Mouse (Mus musculus) WW6 (cell line): ENCODE results near the gene Mtfr1l.

Experiments
- DNase-seq: peaks from one replicate; pipeline ENCODE4 v3.0.0-alpha.2; 2013; ENCODE audit warnings: low read depth, low spot score

Gene Mtfr1l

DNA sequence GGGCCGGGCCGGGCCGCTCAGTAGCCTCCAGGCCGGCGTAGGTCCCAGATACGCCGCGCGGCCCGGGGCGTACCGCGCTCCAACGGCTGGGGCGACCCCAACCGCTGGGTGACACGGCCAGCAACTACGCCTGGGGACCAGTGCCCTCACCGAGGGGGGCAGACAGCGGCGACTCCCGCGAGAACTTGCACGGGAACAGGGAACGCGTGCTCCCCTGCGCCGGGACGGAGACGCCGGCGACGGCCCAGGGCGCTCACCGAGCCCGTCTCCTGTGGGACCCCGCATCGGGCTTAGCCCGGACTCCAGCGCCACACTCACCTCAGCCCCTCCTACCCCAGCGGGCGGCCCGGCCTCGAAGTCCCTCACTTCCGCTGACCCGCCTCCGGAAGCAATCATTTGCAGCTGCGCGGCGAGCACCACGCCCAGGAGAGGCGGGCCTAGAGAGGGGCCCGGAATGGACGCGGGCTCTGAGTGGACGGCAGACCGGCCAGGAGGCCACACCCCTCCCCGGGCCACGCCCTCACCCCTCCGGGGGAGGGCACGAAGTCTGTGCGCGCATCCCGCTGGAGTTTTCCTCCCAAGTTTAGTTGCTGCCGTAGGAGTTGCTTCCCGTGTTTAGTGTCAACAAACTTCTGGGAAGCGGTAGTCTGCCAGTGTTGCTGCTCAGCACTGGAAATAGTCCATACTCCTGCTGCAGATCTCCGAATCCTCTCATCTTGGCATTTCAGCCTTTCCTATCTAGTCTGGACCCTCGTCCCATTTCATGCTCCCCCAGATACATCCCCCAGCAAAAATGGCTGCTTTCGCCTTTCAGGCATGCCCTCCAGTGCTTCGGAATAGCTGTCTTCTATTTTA lies at the start of gene Mtfr1l:
TSS of gene Mtfr1l (minus strand) at position 456 of the 855 bp plus-strand sequence.
- peak; percentile 94 for DNase-seq

DNA sequence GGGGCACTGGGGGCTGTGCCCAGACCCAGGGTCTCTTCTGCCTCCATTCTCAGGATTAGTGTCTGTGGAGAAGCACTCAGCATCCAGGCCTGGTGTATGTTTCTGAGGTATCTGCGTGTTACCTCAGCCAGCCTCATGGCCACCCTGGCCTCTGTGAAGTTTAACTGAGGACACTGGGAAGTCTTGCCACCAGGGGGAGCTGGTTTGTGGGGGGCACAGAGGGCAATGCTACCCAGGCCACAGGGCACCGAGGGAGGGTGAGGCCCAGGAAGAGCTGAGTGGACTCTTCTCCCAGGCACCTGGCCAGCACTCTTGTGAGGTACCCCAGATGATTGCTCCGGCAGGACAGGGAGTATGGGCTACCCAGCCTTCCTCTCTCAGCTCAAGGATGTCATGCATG lies 48.3 kb upstream of the Mtfr1l start:
- DNase-seq: no peak

DNA sequence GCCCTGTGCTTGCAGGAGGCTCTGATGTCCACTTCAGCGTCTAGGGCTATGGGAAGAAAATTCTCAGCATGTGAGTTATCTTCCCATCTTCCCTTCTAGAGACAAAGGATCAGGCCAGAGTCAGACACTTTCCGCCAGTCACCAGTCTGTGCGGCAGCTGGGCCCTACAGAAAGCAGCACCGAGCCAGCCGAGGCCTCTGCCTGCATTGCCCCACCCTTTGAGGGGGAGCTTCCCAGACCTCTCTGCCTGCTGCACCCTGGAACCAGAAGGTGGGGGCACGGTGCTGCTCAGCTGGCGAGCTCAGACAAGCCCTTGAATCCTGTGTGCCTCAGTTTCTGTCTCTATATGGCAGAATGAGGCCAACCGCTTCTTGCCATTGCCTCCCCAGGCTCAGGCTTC lies 46.2 kb upstream of the Mtfr1l start:
- DNase-seq: no peak

DNA sequence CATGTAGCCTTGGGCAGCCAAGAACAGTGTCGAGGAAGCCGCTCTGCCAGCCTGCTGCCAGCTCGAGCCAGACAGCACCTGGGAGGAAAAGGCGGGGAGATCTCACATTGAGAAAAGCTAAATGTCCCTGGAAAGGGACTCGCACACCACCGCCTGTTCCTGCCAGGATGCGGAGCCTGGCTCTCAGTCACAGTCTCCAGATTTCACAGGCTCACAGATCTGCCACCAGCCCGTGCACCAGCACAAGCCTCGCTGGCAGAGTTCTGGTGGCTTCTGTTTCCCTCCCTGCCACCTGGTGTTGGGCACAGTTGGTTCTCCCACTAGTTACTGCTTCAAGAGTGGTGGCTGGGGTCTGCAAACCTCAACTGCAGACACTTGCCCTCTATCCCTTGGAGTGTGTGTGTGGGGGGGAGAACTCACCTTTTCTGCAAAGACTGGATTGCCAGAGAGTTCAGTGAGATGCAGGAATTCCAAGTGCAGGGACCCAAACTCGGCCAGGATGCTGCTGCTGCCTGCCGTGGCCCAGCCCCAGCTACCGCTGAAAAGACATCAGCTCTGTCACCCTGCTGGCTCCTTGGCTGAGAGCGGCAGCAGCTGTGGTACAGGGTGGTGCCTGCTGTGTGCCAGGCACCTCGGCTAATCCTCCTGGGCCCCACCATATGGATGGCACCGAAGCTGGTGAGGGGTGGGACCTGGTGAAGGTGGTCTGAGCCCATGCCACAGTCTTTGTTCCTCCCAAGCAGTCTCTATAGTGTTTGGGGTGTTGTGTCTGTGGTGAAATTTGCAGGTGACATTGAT lies 45.4 kb upstream of the Mtfr1l start:
- DNase-seq: no peak

DNA sequence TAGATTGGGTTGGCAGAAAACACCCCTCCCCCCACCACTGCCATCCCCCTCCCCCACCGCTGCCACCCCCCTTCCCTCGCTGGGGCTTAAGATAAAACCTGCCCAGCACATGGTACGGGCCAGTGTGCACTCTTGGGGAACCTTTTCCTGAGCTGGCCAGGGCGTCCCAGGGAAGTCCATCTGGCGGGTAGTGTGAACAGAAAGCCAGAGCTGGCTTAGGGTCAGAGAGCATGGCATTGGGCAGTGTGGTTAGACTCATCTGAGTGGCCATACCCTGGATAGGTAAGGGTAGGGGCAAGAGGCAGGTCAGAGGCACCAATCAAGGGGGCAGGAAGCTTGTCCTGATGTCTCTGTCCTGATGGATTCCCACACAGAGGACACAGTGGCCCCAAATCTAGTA lies 44.4 kb upstream of the Mtfr1l start:
- no peak for DNase-seq

DNA sequence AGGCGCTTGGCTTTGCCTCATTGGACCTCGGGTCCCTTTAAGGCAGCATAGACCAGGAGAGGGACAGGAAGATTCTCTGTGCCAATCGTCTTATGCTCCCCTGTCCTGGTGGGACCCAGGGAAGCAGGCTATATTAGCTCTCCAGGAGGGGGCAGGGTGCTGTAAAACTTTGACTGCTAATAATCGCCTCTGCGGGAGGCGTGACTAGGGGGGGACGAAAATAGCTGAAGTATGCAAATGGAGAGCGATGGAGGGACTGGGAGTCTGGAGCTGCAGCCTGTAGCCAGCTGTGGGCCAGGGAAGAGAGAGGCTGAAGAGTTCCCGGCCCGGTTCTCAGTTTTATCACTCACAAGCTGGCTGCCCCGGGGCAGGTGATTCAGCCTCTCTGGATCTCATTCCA lies 44.0 kb upstream of the Mtfr1l start:
- no peak for DNase-seq

DNA sequence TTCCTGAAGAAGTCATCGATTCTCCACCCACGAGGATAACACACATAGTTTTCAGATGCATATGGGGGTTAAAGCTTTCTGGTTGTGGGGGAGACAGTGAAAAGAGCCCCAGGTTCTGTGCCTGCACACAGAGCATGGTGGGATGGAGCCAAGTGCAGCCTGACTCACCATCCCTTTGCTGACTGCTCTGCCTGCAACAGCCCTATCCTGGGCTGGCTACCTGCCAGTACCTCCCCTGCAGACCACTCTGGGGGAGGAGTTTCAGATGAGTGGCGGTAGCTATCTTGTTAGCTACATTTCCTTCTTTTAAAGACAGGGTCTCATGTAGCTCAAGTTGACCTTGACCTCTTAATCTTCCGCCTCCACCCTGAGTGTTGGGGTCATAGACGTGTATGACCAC lies 43.2 kb upstream of the Mtfr1l start:
- no peak for DNase-seq

DNA sequence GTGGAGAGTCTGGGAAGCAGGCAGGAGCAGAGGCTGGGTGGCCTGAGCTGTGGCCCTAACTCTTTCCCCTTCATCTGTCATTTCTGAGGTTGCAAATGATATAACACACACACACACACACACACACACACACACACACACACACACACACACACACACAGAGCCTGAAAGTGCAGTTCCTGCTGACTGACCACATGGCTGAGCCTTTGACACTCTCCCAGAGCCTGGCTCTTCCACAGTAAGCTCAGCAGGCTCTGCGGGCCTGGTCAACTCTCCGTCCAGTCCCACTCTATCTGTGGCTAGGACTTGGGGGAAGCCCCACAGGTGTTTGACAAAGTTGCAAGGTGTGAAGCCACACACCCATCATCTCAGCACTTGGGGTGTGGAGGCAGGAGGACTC lies 42.1 kb upstream of the Mtfr1l start:
- DNase-seq: no peak

DNA sequence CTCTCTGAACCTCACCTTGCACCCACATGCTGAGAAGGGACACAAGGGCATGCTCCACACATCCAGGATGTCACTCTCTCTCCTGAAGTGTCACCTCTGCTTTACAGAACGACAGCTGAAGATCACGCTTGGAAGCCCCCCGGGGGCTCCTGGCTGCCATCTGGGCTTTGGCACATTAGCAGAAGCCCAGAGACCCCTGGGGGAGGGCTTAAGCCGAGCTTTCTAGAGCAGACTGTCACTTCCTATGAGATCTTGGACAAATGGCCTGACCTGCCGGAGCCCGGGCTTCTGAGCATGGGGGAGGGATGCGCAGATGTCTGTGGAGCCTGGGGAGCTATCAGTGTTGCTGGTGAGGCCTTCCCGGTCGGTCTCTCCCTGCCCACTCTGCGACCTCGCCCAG lies 40.3 kb upstream of the Mtfr1l start:
- DNase-seq: no peak

DNA sequence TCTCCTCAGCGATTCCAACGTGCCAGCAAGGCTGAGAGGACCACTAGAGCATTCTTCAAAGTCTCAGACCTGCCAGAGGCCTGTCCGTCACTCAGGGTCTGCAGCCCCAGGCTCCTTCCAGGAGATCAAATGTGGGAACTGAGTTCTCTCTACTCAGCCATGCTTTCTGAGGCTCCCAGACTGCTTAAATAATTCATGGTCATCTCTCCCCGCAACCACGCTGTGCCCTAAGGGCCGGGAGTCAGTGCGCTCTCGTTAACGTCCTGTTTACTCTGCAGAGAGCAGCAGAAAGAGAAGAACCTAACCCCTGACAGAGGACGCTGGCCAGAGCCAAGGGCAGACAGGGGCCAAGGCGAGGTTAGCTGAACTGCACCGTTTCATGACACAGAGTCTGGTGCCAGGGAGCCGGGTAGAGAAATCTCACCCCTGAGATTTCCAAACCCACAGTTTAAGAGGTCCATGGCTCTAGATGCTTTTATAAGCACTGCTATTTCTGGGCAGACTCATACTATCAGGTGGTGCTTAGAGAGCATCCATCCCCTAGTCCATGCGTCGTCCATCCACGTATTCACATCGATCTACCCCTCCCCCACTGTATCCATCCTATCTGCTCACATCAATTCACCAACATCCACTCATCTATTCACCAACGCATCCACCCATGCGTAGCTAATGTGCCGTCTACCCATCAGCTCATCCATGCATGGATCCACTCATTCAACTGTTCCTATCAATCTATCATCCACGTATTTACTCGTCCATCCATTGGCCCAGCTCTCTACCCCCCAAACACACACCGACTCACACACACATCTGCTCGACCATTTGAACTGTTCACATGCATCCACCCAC lies 37.5 kb upstream of the Mtfr1l start:
- no peak for DNase-seq

DNA sequence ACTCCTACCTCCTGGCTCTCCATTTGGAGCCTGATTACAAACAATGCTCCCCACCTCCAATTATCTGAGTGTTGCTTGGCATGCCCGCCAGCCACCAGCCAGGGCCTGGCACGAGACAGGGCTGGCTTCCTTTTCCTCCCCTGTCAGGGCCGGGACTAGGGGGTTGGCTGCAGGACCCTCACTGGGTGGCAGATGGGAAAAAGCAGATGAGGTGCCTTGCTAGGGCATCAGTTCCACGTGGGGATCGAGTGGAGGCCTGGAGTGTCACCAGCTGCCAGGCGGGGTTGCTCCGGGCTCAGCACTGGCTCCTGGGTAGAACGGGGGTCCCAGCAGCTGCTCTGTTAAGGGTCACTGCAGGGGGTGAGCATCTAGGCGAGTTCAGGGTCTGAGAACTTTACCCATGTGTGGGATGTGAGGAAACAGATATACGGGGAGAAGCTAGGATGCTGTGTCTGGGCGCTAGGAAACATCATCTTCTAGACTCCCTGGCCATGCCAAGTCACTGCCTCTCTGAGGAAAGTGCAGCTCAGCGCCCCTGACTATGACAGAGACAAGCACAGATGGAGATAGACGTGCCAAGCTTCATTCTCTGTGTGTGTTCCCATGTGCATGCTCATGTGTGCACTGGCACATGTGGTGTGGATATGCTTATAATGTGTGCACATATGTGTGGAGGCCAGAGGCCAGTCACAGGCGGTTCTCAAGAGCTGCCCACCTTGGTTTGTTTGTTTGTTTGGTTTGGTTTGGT lies 35.7 kb upstream of the Mtfr1l start:
- no peak for DNase-seq

DNA sequence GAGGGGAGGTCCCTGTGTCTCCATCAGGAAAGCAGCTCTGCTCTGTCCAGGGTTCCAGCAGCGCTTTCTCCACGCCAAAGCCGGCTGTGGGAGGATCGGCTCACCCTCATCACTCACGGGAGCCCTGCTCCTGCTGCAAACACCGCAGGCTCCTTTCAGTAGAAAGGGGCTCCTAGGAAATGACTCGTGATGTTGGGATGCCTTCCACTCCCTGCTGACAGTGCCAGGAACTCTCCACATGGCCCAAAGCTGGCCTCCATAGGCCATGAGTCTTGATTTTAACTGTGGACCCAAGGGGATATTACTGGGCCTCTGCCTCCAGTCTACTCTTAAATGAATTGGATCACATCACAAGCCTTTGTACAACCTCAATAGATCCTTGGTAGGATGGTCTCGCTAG lies 34.6 kb upstream of the Mtfr1l start:
- no peak for DNase-seq

DNA sequence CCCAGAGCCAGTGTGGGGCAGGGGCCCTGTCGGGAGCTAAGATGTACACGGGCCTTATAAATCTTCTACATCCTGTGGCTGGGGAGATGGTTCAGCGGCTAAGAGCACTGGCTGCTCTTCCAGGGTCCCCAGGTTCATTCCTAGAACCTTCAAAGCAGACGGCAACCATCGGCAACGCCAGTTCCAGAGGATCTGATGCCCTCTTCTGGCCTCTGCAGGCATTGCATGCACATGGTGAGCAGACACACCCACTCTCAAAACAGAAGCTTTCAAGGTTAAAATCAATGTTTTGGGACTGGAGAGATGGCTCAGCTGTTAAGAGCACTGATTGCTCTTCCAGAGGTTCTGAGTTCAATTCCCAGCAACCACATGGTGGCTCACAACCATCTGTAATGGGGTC lies 34.0 kb upstream of the Mtfr1l start:
- no peak for DNase-seq

DNA sequence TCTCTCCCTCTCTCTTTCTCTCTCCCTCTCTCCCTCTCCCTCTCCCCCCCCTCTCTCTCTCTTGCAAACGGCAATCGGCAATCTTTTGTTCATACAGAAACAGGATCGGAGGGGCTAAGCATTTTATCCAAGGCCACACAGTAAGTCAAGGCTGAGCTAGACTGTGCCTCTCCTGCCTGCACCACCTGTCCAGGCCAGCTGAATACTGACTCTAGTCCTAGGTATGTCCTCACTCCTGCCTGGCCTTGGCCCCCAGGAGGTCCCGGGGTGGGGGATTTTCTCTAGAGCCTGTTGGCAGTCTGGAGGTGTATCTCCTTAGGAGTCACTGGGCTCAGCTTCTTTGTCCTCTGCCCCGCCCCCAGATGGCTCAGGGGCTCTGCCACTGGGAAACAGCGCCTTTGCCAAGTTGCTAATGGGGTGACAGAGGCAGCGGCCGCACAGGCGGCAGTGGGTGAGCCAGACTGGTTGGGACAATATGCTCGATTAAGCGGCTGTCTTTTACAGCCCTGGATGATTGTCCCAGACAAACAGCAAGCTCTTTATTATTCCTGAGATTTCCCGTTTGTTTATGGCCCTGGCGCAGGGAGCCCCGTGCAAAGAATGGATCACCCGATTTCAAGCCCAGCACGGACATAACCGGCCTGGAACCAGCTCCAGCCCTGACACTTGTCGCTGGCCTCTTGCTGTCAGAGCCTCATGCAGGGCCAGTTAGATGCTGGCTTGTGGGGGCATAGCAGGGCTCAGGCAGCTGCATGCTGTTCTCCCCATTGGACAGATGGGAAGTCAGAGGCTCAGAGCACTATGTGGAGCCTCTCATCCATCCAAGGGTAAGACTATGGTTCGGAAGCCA lies 32.4 kb upstream of the Mtfr1l start:
- DNase-seq: no peak

DNA sequence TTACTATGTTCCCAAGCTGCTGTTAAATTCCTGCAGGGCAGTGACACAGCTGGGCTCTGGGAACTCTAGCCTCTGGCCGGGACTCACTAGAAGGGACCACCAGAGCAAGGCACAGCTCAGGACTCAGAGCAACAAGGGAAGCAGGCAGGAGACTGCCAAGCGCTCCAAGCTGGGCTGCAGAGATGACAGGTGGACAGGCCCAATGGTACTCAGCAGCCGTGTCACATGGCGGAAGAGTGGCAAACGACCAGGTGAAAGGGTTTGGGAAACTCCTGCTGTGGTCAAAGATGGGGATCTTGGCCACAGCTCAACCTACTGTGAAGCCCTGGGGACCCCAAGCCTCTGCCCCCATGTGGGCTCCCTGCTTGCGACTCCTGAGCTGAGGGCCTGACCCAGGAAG lies 28.9 kb upstream of the Mtfr1l start:
- DNase-seq: no peak

DNA sequence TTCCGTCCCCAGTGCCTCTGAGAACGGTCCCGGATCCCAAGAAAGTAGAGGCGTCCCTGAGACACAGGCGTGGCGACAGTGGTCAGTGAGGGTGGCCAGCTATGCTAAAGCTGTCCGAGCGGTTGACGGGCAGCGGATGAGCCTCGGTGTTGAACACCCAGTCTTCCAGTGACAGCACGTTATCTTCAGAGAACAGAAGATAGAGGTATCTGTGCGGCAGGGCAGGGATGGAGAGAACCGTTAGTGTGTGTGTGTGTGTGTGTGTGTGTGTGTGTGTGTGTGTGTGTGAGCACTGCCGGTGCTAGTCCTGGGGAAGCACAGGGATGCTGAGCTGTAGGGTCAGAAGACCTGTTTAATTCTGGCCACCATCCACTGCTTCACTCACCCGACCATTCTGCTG lies 28.4 kb upstream of the Mtfr1l start:
- DNase-seq: no peak

DNA sequence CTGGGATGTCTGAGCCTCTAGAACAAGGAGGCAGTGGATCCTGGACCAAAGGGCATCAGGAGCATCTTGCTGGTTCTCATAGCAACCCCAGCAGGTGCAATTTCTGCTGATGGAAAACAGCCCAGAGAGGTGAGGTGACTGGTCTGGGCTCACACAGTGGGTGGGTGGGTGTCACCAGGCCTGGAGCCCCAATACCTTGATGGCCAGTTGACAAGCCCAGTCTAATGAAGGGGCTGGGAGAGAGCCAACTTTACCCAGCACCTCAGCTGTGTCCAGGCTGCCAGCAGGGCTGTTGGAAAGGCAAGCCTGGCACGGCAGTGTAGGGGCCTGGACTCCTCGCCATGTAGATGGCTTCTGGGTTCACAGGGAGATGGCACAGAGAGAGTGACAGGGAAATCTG lies 26.8 kb upstream of the Mtfr1l start:
- DNase-seq: no peak

DNA sequence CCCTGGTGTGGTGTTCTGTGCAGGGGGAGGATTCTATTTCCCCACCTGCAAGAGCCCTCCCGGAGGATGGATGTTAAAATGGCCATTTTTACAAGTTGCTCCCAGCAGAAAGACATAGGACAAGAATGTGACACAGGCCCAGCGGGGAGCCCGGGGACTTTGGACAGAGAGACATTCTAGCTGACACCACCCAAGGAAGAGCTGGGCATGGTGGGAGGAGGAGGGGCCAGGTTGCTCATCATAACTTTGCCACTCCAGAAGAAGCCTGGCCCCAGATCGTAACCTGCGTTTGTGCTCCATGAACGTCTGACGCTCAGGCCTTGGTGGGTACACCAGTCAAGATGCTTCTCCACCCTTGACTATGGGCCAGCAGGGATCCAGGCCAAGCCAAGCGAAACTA lies 25.5 kb upstream of the Mtfr1l start:
- DNase-seq: no peak

DNA sequence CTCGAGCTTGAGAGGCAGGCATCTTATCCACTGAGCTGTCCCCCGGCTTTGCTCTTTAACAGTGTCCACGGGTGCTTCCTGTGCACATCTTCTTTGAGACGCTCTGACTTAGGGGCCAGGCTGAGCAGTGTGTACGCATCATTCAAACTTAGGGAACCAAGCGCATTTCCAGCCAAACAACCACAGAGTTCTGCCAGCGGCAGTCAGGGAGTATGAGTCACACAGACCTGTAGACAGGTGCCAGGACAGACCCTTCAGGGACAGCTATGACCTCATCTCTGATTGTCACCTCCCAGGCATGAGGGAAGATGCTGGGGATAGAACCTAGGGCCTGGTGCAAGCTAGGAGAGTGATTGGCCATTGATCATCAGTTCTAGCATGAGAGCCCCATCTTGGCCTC lies 24.0 kb upstream of the Mtfr1l start:
- no peak for DNase-seq

DNA sequence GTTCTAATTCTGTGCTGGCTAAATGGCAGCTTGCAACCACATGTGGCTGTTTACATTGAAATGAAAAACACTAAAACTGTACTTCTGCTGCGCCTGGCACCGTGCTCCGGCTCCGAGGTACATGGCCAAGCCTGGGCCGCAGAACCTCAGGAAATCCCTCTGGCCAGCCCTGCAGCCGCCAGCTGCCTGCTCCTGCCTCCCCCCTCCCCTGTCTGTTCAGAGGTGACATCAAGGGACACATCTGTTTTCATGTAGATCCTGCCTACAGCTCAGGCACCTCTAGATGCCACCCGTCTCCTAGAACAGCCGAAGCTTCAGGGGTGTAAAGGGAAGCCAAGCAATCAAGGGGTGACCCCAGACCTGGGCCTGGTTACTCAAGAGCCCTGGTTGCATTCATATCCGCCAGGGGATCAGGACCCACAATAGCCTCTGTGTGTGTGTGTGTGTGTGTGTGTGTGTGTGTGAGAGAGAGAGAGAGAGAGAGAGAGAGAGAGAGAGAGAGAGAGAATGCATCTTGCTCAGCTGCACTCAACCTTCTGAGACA lies 23.5 kb upstream of the Mtfr1l start:
- DNase-seq: no peak
